Mouse (Mus musculus): ENCODE results near the gene S100z.

Gene S100z

DNA sequence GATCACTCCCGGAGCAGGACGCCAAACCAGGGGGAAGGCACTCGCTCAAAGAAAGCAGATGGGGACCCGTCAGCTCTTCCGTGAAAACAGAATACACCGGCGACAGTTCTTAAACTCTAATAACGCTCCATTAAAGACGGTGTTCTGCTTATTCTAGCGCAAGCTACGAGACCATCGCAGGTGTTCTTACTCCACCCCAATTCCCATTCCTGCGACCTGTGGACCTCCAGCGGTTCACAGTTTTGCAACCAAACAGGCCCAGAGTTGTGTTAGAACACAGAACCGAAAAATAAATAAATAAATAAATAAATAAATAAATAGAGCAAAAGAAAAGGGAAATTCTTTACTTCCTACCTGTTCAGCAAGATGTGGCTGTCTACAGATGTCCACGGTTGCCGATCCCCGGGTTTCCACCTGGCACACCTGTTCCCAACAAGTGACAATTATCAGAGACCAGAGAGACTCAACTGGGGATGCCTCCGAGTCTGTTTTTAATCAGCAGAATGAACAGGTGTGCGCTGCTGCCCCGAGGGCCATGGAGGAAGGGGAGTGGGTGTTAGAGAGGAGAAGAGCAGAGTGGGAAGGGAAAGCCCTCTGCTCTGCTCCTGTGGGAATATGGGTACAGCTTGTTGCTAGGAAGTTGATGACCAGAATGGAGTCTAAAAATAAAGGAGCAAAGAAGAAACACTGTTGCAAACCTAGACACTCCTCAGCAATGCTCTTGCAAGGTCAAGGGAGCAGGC is at the start of gene S100z:
Gene S100z, minus strand, starts transcription at position 51 of the 743 bp plus-strand sequence.
- no peak for DNase-seq (ENCODE audit: low read depth)

DNA sequence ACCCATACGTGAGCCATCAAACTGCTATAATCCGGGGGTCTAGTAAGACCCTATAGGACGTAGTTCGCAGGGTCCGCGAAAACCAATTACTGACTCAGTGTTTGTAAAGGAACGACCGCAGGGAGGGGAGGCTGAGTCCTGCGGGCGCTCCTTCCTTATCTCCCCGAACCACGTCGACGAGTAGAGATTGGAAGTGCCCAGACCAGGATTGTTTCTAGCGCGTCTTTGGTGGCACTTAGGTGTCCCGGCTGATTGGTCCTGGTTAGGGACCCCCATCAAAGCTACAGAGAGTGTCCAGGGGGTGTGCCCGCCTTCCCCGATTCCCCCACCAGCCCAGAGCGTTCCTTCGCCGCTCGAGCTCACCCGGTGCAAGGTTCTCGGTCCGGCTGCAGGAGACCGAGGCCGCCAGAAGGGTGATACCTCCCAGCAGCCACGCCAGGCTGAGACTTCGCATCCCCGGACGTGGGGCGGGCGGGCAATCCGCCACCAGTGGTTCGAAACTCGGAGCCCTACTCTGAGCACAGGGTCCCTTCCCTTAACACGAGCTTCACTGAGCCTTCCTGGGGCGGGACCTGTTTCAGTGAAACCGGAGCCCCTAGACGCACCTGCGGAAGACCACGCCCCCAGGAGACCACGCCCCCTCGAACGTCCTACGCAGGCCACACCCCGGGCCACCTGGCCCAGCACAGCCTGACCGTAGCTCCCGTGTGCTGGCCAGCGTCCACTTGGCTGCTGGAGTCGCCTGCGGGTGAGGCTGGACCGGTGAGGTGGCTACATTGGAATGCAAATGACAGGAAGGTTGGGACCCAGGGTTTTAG is 46.4 kb upstream of the S100z start, which contains the start of gene F2rl1:
Gene F2rl1, minus strand, starts transcription at position 554 of the 818 bp plus-strand sequence.
- peak; percentile 82 for DNase-seq (ENCODE audit: low read depth)

DNA sequence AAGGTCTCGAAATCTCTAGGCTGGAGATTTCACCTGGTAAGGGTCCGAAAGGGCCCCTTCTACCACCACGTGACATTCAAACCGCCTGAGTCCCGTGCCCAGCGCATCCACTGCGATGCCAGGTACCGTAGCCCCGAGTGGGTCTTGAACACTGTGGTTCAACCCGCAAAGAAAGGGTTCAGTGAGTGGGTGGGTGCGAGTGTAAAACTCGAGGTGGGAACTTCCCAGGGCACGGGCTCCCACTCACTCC is 45.8 kb upstream of the S100z start:
- no peak for DNase-seq (ENCODE audit: low read depth)

DNA sequence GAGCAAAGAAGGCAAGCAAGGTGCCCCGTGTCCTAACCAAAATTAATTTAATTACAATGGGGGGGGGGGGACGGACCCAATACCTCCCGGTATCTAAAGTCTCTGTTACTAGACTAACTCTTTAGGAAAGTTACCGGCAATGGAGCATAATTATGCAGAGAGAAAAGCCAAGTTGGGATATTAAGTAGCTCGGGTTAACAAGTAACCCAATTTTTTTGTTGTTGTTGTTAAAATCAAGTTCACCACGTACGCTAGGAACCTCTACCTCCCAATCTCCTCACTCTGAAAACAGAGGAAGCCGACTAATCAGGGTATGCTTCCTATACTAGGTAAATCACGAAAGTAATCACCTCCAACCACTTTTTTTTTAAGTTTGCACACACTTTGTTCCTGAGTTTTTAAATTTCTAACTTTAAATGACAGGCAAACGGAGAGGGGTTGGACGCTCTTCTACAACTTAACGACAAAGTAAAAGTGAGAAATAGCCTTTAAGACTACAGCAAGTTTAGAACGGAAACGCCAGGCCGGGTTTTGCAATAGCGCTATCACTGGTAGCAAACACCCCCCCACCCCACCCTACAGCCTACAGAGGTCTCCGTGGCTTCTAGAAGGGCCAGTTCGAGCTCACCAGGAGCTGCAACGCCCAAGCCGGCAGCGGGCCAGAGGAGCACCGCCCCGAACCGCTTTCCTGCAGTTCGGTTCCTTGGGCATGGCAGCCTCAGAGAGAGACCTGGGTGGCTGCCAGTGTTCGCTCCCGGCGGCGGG is 45.3 kb upstream of the S100z start:
- DNase-seq (ENCODE audit: low read depth): peak; percentile 70

DNA sequence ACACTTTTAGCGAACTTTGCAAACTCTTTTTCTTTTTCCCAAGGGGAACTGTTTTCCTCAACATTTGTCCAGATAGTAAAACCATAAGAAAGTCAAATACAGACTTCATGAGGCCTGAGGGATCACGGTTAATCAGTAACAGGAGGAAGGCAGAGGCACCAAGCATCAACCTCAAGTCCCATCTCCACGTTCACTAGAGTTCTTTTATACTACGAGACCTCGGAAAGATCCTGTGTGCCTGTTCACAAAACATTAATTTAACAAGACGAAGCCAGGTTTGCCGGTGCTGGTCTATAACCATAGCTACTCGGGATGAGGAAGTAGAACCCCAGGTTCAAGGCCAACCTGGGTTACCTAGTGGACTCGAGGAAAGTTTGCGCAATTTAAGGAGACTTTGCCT is 43.7 kb upstream of the S100z start:
- DNase-seq (ENCODE audit: low read depth): no peak

DNA sequence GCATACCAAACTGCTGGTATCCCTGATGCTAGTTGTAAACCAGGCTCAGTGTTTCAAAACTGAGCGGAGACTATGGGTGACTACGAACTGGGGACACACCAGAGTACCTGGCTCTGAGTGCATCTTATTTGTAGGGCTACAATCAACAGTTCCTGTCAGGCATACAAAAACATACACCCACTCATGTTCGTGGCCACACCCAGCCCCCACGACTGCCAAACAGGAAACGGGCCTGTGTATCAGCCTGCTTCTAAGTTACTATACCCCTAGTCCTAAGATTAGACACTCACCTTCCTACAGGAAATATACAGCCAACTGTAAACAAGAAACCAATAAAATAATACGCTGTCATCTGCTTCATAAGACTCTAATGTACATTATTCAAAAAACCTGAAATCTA is 42.5 kb upstream of the S100z start:
- DNase-seq (ENCODE audit: low read depth): peak; percentile 74

DNA sequence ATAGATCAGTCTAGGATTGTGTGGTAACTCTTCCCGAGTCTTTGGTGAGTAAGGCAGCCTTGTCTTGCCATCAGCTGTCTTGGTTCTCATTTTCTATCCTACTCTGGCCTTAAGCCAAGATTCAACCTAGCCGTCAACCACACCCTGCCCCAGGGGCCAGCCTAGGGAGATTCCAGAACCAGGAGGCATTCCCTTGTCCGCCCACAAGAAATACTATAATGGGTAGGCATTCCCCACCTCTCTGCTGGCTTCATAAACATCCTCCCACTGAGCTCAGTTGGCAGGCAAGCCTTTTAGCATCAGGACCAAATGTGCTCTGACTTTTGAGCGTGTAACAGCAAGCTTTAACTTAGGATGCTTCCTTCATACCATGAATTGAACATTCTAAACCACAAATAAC is 36.2 kb upstream of the S100z start:
- no peak for DNase-seq (ENCODE audit: low read depth)

DNA sequence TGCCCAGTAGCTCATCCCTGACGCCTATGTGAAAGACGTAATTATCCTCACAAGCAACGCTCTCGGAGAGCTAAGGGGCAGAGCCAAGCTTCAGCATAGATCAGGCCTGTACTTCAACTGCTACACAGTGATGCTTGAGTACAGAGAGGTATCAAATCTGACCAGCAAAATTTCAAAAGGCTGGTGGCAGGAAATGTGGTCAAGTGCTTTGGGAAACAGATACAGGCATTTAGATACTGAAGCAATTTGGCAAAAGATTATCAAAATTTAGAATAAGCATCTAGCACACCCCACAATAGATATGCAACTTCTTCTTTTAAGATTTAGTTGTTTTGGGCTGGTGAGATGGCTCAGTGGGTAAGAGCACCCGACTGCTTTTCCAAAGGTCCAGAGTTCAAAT is 31.5 kb upstream of the S100z start:
- DNase-seq (ENCODE audit: low read depth): no peak

DNA sequence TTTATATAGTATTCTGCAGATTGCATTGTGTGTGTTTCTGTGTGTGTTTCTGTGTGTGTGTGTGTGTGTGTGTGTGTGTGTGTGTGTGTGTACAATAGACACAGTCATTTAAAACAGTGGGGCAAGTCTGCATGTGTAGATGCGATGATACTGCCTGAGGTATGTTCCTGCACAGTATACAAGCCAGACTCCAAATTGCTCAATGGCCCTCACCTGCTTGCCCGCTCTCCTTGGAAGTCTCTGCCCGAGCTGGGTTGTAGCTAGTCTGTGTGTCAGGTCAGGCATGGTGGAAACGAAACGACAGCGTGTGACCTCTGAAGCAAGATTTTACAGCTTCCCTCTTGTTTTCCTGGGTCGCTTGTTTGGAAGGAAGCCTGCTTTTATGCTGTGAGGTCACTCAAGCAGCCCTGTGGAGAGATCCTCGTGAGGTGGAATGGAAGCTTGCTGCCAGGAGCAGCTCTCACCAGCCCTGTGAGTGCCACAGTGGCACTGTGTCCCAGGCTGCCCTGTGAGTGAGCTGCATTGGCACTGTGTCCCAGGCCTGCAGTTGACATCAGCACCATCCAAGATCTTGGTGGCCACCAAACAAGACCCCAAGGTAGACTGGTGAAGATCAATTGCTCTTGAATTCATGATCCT is 24.9 kb upstream of the S100z start:
- no peak for DNase-seq (ENCODE audit: low read depth)

DNA sequence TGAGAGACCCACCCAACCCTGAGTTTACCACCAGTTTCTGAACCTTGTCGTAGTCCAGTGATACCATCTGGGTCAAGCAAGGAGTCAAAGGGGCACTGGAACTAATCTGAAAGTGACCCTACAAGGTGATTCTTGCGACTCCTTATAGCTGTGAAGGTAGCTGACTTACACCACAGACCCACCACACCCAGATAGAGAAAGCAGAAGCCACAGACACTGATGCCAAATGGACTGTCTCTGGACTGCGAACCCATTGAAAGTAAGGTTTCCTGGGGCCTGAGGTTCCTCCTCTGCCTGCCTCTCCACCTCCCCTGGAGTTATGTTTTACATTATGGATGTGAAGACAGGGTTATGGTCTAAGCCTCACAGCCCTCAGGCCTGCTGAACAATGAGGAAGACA is 18.1 kb upstream of the S100z start:
- no peak for DNase-seq (ENCODE audit: low read depth)

DNA sequence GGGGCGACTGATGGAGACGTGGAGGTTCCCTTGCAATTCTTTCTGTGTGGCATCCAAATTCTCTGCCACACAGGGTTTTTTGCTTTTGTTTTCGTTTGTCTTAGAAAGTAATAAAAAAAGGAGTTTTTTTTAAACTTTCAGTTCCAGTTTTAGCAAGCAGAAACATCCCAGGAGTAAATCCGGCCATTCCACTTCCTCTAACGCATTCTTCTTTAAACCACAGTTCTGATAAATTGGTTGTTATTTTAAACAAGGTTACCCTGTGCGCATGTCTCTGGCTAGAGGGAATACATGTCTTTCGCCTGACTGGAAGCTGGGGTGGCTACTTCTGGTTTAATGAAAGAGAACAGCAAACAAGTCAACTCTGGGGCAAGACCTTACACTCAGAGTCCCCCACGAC is 16.3 kb upstream of the S100z start:
- DNase-seq (ENCODE audit: low read depth): peak; percentile 30

DNA sequence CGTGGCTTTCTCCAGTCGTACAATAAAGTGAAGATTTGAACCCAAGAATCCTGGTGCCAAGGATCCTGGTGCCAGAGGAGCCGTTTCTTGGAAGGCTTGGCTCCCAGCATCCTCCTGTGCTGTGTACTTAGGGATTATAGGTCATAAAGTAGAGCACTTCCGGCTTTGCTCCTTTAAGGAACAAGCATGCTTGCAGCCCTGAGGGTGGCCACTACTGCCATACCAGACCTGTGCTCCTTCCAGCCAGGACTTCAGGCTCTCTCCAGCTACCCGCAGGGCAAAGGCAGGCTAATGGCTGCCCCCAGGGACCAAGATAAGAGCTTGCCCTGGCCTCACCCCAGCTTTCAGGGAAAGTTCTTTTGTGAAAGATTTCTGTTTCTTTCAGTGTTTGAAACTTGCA is 14.8 kb upstream of the S100z start:
- DNase-seq (ENCODE audit: low read depth): no peak

DNA sequence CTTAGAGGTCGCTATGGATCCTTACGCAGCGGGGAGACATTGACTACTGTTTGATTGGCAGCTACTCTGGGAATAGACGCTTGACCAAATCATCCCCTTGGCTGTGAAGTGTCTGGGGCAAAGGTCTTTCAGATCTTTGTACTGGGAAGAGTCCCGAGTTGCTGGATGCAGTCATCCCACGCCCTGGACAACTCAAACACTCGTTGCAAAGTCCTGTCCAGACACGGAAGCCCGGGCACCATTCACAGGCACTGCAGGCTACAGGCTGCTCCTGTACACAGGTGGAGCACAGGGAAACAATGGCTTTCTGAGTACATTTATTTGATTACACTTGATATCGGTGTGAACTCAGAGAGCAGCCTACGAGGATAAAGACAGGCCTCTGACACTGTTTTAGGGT is 12.8 kb upstream of the S100z start:
- DNase-seq (ENCODE audit: low read depth): no peak

DNA sequence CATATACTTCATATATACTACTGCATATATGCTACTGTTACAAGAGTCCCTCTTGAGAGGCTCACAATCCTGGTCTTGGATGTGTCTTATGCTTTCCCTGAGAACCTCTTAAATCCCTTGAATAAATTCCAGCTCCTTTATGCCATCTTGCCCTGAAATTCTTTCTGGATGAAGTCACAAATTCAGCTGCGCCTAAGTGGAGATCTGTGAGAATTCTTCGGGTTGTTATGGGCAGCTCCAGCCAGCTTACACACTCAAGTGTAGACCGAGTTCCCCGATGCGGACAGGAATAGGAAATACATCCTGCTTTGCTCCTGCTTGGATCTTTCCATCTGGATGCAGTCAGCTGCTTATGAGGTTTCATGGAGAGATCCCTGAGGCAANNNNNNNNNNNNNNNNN is 6.1 kb upstream of the S100z start:
- DNase-seq (ENCODE audit: low read depth): no peak

DNA sequence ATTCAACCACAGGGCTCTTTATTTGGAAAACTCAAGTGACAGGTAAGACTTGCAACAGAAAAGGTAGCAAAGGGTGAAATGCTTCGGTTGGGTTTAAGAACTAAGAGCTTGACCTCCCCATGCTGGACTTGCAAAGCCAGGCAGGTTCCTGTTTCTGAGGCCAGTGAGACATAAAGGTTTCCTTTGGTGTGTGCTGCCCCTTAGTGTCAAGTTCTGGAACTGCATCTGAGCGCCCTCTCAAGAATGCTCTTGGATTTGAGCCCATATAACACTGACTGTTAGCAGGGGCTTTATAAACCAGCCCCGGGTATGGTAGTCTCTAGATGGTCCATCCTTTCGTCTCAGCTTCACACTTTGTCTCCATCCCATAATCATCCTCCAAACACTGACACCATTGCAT is 2.9 kb upstream of the S100z start:
- DNase-seq (ENCODE audit: low read depth): peak; percentile 82

DNA sequence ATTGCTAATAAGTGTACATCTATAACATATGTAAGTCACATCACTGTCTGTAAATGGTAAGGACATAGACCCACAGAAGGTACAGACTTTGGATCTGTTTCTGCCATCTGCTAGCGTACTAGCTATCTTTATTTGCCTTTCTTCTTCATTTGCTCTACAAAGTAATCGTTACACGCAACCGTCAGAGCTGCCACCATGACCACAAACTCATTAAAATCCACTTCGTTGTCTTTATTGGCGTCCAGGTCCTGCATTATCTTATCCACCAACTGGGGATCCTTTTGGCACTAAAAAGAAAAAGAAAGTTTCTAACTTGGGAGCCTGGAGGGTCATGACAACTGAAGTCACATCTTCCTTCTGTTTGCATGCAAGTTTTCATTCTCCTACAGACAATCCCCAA is 1.3 kb downstream of the S100z start:
- no peak for DNase-seq (ENCODE audit: low read depth)

DNA sequence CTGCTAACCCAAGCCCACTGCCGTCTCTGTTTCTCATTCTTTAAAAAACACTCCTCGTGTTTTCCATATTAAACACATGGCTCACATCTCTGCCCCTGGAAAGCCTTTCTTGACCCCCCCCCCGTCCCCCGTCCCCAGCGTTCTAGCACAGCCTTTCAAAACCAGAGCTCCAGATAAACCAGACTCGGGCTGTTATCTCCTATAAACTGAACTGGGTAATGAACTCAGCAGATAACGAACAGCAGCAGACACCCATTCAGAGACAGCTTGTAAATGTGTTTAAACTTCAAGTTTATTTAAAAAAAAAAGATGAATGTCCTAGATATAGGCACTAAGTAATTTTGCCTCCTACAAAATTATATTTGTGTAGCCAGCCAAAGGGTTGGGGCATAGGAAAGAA is 3.4 kb downstream of the S100z start:
- no peak for DNase-seq (ENCODE audit: low read depth)

DNA sequence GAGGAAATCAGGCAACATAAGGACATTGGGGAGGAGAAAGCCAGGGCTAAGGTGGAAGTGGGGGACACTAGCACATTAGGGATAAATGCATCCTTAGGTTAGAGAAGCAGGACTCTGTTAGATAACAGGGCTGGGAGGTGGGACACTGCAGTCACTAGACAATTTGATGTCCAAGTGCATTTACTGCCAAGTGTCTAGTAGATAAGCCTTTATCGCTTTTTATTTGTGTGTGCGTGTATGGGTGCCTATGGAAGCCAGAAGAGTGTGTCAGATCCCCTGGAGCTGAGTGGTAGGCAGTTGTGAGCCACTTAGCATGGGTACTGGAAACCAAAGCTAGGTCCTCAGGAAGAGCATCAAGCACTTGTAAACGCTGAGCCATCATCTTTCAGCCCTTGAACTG is 4.2 kb downstream of the S100z start:
- no peak for DNase-seq (ENCODE audit: low read depth)

DNA sequence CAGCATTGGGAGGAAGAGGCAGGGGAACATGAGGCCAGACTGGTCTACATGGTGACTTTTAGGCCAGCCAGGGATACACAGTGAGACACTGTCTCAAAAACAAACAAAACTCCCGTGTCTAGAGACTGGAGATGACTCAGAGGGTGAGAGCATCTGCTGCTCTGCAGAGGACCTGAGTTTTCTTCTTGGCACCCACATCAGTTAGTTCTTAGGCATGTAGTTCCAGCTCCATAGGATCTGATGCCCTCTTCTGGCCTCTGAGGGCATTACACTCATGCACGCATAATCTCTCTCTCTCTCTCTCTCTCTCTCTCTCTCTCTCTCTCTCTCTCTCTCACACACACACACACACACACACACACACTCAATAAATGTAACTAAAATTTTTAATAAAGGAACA is 7.6 kb downstream of the S100z start:
- peak; percentile 59 for DNase-seq (ENCODE audit: low read depth)

DNA sequence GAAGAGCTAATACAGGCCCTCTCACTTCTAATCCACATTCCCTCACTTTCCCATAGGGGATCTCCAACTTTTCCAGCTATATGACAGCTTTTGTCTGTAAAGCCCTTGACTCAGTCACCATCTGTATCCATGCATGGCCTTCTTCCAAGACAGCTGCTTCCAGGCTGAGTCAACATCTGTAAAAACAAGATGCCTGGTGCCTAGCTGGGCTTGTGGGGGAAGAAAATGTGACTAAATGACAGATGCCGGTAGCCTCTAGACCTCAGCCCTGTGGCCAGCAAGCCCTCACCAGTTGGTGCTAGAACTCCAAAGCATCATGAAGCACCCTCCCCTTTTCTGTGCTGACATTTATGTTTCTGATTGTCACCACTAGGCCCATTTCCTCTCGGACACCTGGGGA is 27.0 kb downstream of the S100z start:
- DNase-seq (ENCODE audit: low read depth): no peak

DNA sequence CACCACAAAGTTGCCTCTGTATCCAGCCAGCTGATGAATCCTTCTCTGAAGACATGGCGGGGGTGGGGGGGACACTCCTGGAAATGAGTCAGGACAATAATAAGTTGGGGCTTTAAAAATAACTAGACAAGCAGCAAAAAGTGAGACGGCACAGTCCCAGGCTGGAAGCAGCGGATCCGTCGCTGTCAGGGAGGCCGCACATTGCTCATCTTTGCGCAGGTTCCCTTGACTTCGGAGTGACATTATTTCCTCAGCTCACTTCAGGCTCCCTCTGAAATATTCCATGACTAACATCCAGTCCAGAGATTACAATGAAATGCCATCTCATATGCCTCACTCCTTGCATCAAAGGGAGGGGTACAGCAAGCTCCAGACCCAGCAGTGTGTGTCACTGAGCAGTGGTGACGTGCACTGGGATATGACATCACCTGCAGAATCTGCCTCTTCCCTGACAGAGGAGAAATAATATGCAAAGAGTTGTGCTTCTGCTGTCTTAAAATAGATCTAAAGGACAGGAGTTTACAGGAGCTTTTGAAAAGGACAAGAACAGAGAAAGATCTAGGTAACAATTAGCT is 27.8 kb downstream of the S100z start:
- no peak for DNase-seq (ENCODE audit: low read depth)

DNA sequence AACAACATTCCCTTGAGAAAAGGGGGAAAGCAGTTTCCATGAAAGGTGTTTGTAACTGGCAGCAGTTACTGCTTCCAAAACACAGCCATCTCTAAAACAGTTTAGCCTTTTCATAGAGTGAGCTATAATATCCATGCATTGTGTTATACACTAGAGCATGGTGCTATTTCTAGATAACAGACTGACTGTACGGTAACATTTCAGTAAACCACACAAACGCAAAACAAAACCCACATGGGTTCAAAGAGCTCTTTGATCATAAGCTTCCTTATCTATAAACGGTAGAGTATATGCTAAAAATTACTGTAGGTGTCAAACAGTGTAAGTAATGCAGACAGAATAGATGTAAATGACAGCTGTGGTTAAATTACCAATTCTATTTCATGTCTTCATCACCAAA is 28.8 kb downstream of the S100z start:
- DNase-seq (ENCODE audit: low read depth): peak; percentile 27

All from induced T-regulatory cell, adult 2 months (primary cell).